Mouse (Mus musculus) neural tube, embryonic 14.5 days (tissue): ENCODE measurements around the gene Lrig3. TPM values are rescaled to one million over a fixed set of nuclear protein-coding genes. Genes with fewer than 3 reads are reported as not detected.

ENCODE experiments used
- ATAC-seq: fragments of 200-750 bp; cut with Nextera tagmentation; 2 replicates; pipeline ENCODE4 v1.8.0; 2017; ENCODE audit warnings: low read depth, mild to moderate bottlenecking, moderate TSS enrichment, moderate library complexity
- H3K27ac ChIP-seq: fragments of 300-500 bp; sonication (generic); 2 replicates; pipeline ENCODE4 v1.5.1; 2014; ENCODE audit warnings: low read depth, mild to moderate bottlenecking, control low read depth, low read length, moderate library complexity, mixed read lengths
- H3K27me3 ChIP-seq: fragments of 300-500 bp; sonication (generic); 2 replicates; pipeline ENCODE4 v1.6.1; 2014; ENCODE audit warnings: low read length; ENCODE audit not compliant: control insufficient read depth, insufficient read depth
- H3K36me3 ChIP-seq: fragments of 300-500 bp; sonication (generic); 2 replicates; pipeline ENCODE4 v1.6.1; 2014; ENCODE audit warnings: low read length, mixed read lengths; ENCODE audit not compliant: control insufficient read depth, insufficient read depth
- H3K4me1 ChIP-seq: fragments of 300-500 bp; sonication (generic); 2 replicates; pipeline ENCODE4 v1.6.1; 2014; ENCODE audit warnings: low read length; ENCODE audit not compliant: control insufficient read depth, insufficient read depth
- H3K4me2 ChIP-seq: fragments of 300-500 bp; sonication (generic); 2 replicates; pipeline ENCODE4 v1.6.1; 2014; ENCODE audit warnings: mild to moderate bottlenecking, low read depth, low read length, control low read depth
- H3K4me3 ChIP-seq: fragments of 300-500 bp; sonication (generic); 2 replicates; pipeline ENCODE4 v1.5.1; 2014; ENCODE audit warnings: low read depth, low read length, control low read depth, mixed read lengths
- H3K9ac ChIP-seq: fragments of 300-500 bp; sonication (generic); replicated peaks from 2 replicates; pipeline ENCODE4 v1.6.1; 2014; ENCODE audit warnings: low read depth, mild to moderate bottlenecking, control low read depth, low read length, mixed read lengths
- H3K9me3 ChIP-seq: fragments of 300-500 bp; sonication (generic); 2 replicates; pipeline ENCODE4 v1.6.1; 2016; ENCODE audit warnings: low read length; ENCODE audit not compliant: control insufficient read depth
- WGBS: fragments of 180-500 bp; shearing (Covaris S2); extraction: QIAGEN DNeasy Blood & Tissue Kit; methylation state at CpG from one replicate; pipeline ENCODE4 v1.1.7; 2014; 5-methylcytosine and 5-hydroxymethylcytosine counted together
- microRNA-seq: library from miRNA; unstranded; fragments of <30 nt; microRNA quantifications from one replicate; pipeline ENCODE4, GENCODE M21; 2016
- polyA plus RNA-seq: library from polyadenylated mRNA; unstranded; fragments of >200 nt; fragmentation: Nextera tagmentation; extraction: Ambion mirVana; gene quantifications from 2 replicates; pipeline ENCODE4 v1.2.1, GENCODE M21; 2014

Lrig3 gene
- polyA plus RNA-seq, 1 experiment from 2014 or later: 1.8 TPM

- WGBS: 22% methylated on average over 3 of the region's 3 CpGs
- Histone ChIP-seq H3K4me3 (no peak overlapping the region), H3K27me3 (no peaks in the 10 kb centered on the region), H3K27ac (no peak overlapping the region), H3K4me1 (peaks cover 3% of the 10 kb centered on the region; the same call in 1 of the 2 replicates), H3K9me3 (no peaks in the 10 kb centered on the region), H3K36me3 (no peaks in the 10 kb centered on the region), H3K4me2 (no peak overlapping the region), H3K9ac (no peak overlapping the region)
- ATAC-seq: no peak
Observed at GRCm38 (mm10) chr10:126056881-126057280, 90.9 kb downstream of the Lrig3 start.

GRCm38 (mm10) chr10:126062812-126063211 lies 96.8 kb downstream of the Lrig3 start:
- Histone ChIP-seq H3K4me2 (no peak overlapping the region), H3K27me3 (no peaks in the 10 kb centered on the region), H3K9ac (no peak overlapping the region), H3K9me3 (no peaks in the 10 kb centered on the region), H3K4me3 (no peak overlapping the region), H3K36me3 (no peaks in the 10 kb centered on the region), H3K27ac (no peak overlapping the region), H3K4me1 (no peaks in the 10 kb centered on the region)
- ATAC-seq: no peak
- WGBS: 85% methylated on average over 4 of the region's 4 CpGs

Small RNA genes lying within 50 kb of the gene (microRNA-seq; reads per million reads assigned to microRNA genes)
- not detected for gene Gm22183
